Comparison of ENCODE assay signal across 13 mouse cellular contexts in genomic region chr1:152266390-152266789, GRCm38 (mm10).
"Had no signal": no experiment of that assay in that cellular context is flagged by ENCODE, and none has a peak within 500 bp of the region (broad histone marks: within the 10 kb centered on the region; RNA-seq: fewer than 3 reads in every experiment).

No protein-coding gene starts in this region.

- H3K27me3 ChIP-seq: megakaryocyte, embryonic 14.5 days; midbrain, embryonic 13.5 days; midbrain, embryonic 15.5 days; neural tube, embryonic 12.5 days had no signal

- H3K9ac ChIP-seq: liver, embryonic 14.5 days; lung, embryonic 14.5 days; midbrain, embryonic 13.5 days; midbrain, embryonic 15.5 days; neural tube, embryonic 12.5 days had no signal

- ATAC-seq: midbrain, embryonic 13.5 days; midbrain, embryonic 15.5 days had no signal

- H3K36me3 ChIP-seq: midbrain, embryonic 13.5 days; midbrain, embryonic 15.5 days; neural tube, embryonic 12.5 days had no signal

- DNase-seq: lung, adult 18-20 months; lung, postnatal 10 days; right cerebral cortex, postnatal 14 days; thymus, adult 2 months; thymus, postnatal 25 days; thymus, postnatal 4 days had no signal

- H3K9me3 ChIP-seq: megakaryocyte, embryonic 14.5 days; midbrain, embryonic 13.5 days; midbrain, embryonic 15.5 days; neural tube, embryonic 12.5 days had no signal

- H3K4me1 ChIP-seq: midbrain, embryonic 15.5 days had no signal

- H3K4me3 ChIP-seq: megakaryocyte, embryonic 14.5 days; midbrain, embryonic 13.5 days; midbrain, embryonic 15.5 days; neural tube, embryonic 12.5 days had no signal

- H3K4me2 ChIP-seq: lung, embryonic 14.5 days; midbrain, embryonic 13.5 days; midbrain, embryonic 15.5 days; neural tube, embryonic 12.5 days had no signal

- H3K27ac ChIP-seq: liver, embryonic 14.5 days; macrophage; midbrain, embryonic 13.5 days; midbrain, embryonic 15.5 days; neural tube, embryonic 12.5 days had no signal
